Mouse (Mus musculus): ENCODE results near the gene Ppib. TPM values are rescaled to one million over a fixed set of nuclear protein-coding genes. Genes with fewer than 3 reads are reported as not detected.

Gene Ppib
- total RNA-seq, 1 experiment, result 891 TPM

DNA sequence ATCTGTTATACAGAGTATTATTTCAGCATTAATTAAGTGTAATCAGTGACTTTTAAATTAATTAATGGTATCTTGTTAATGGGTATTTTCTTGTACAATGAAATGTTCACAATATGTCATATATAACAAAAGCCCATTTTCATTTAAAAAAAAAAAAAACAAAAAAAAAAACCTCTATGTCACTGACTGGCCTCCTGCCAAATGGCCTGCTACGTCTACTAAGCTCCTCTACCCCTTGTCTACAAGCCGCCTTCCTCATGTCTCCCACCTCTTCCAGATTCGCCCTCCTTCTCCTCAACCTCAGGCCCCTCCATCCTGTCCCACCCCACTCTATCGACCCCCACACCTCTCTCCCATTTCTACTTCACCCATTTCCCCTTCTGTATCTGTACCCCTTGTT is 8.5 kb upstream of the Ppib start:
- Histone ChIP-seq H3K4me3 (ENCODE audit: insufficient read depth in 1 of 2, low read depth in 1 of 2, low read length in 2 of 2, poor library complexity in 1 of 2, severe bottlenecking in 1 of 2) (no peak overlapping the region), H3K36me3 (ENCODE audit: control insufficient read depth, insufficient read depth, low read length, poor library complexity, severe bottlenecking) (no peaks in the 10 kb centered on the region), H3K9me3 (ENCODE audit: control insufficient read depth, insufficient read depth, low read depth, low read length) (peaks cover 3% of the 10 kb centered on the region), H3K27ac (ENCODE audit: insufficient read depth, low read depth, low read length, poor library complexity, severe bottlenecking) (no peak overlapping the region), H3K4me1 (ENCODE audit: control insufficient read depth in 2 of 2, insufficient read depth in 2 of 2, low read length in 2 of 2, poor library complexity in 1 of 2) (no peaks in the 10 kb centered on the region), H3K9ac (ENCODE audit: insufficient read depth, low read depth, low read length, poor library complexity, severe bottlenecking) (no peak overlapping the region)
- no peak for TF ChIP-seq ZC3H11A (IDR thresholded peaks at IDR 0.05; ENCODE audit: borderline replicate concordance, low read depth, low read length)
- TF ChIP-seq ZNF384 (IDR thresholded peaks at IDR 0.05; ENCODE audit: low read depth, low read length), result no peak
- no peak for TF ChIP-seq CHD2 (IDR thresholded peaks at IDR 0.05; ENCODE audit: low read depth, low read length)
- TF ChIP-seq HCFC1 (IDR thresholded peaks at IDR 0.05; ENCODE audit: borderline replicate concordance, insufficient read depth, low read length), result no peak
- TF ChIP-seq MAFK (IDR thresholded peaks at IDR 0.05; ENCODE audit: insufficient read depth, low read depth, low read length), result no peak
- DNase-seq (ENCODE audit: low read depth, low spot score), result no peak
- in situ Hi-C loops (cut with MboI; ENCODE audit: low sequenced_read_pairs in 2 of 2, unreplicated experiment in 2 of 2), result no loop called here

DNA sequence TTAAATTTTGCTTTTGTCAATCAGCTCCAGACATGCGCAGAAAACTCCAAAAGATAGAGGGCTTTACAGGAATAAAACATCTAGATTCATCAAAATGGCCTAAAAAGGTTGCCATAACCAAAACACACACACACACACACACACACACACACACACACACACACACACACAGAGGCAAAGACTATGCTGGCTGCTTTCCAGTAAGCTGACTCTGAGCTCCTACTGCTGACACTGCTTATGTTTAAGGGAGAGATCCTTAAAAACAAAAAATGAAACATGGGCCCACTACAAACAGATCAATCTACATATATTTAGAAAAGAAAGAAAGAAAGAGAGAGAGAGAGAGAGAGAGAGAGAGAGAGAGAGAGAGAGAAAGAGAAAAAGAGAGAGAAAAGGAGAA is 7.3 kb upstream of the Ppib start:
- in situ Hi-C loops (cut with MboI; ENCODE audit: low sequenced_read_pairs in 2 of 2, unreplicated experiment in 2 of 2), result no loop called here
- Histone ChIP-seq H3K4me3 (ENCODE audit: insufficient read depth in 1 of 2, low read depth in 1 of 2, low read length in 2 of 2, poor library complexity in 1 of 2, severe bottlenecking in 1 of 2) (no peak overlapping the region), H3K27ac (ENCODE audit: insufficient read depth, low read depth, low read length, poor library complexity, severe bottlenecking) (no peak overlapping the region), H3K36me3 (ENCODE audit: control insufficient read depth, insufficient read depth, low read length, poor library complexity, severe bottlenecking) (no peaks in the 10 kb centered on the region), H3K4me1 (ENCODE audit: control insufficient read depth in 2 of 2, insufficient read depth in 2 of 2, low read length in 2 of 2, poor library complexity in 1 of 2) (no peaks in the 10 kb centered on the region), H3K9ac (ENCODE audit: insufficient read depth, low read depth, low read length, poor library complexity, severe bottlenecking) (no peak overlapping the region), H3K9me3 (ENCODE audit: control insufficient read depth, insufficient read depth, low read depth, low read length) (peaks cover 3% of the 10 kb centered on the region)
- TF ChIP-seq MAFK (IDR thresholded peaks at IDR 0.05; ENCODE audit: insufficient read depth, low read depth, low read length), result no peak
- no peak for TF ChIP-seq ZNF384 (IDR thresholded peaks at IDR 0.05; ENCODE audit: low read depth, low read length)
- no peak for TF ChIP-seq CHD2 (IDR thresholded peaks at IDR 0.05; ENCODE audit: low read depth, low read length)
- no peak for TF ChIP-seq ZC3H11A (IDR thresholded peaks at IDR 0.05; ENCODE audit: borderline replicate concordance, low read depth, low read length)
- TF ChIP-seq HCFC1 (IDR thresholded peaks at IDR 0.05; ENCODE audit: borderline replicate concordance, insufficient read depth, low read length), result no peak
- no peak for DNase-seq (ENCODE audit: low read depth, low spot score)

GRCm38 (mm10) chr9:66053620-66054019 is 6.4 kb upstream of the Ppib start:
- no peak overlapping the region for H3K9ac ChIP-seq (ENCODE audit: insufficient read depth, low read depth, low read length, poor library complexity, severe bottlenecking)
- peaks cover 3% of the 10 kb centered on the region for H3K9me3 ChIP-seq (ENCODE audit: control insufficient read depth, insufficient read depth, low read depth, low read length)
- no peaks in the 10 kb centered on the region for H3K4me1 ChIP-seq (ENCODE audit: control insufficient read depth in 2 of 2, insufficient read depth in 2 of 2, low read length in 2 of 2, poor library complexity in 1 of 2)
- no peak overlapping the region for H3K27ac ChIP-seq (ENCODE audit: insufficient read depth, low read depth, low read length, poor library complexity, severe bottlenecking)
- DNase-seq (ENCODE audit: low read depth, low spot score), result no peak
- H3K4me3 ChIP-seq (ENCODE audit: insufficient read depth in 1 of 2, low read depth in 1 of 2, low read length in 2 of 2, poor library complexity in 1 of 2, severe bottlenecking in 1 of 2), result no peak overlapping the region
- in situ Hi-C loops (cut with MboI; ENCODE audit: low sequenced_read_pairs in 2 of 2, unreplicated experiment in 2 of 2), result no loop called here
- TF ChIP-seq CHD2 (IDR thresholded peaks at IDR 0.05; ENCODE audit: low read depth, low read length) (no peak), HCFC1 (IDR thresholded peaks at IDR 0.05; ENCODE audit: borderline replicate concordance, insufficient read depth, low read length) (no peak), MAFK (IDR thresholded peaks at IDR 0.05; ENCODE audit: insufficient read depth, low read depth, low read length) (no peak), ZNF384 (IDR thresholded peaks at IDR 0.05; ENCODE audit: low read depth, low read length) (no peak), ZC3H11A (IDR thresholded peaks at IDR 0.05; ENCODE audit: borderline replicate concordance, low read depth, low read length) (no peak)
- no peaks in the 10 kb centered on the region for H3K36me3 ChIP-seq (ENCODE audit: control insufficient read depth, insufficient read depth, low read length, poor library complexity, severe bottlenecking)

DNA sequence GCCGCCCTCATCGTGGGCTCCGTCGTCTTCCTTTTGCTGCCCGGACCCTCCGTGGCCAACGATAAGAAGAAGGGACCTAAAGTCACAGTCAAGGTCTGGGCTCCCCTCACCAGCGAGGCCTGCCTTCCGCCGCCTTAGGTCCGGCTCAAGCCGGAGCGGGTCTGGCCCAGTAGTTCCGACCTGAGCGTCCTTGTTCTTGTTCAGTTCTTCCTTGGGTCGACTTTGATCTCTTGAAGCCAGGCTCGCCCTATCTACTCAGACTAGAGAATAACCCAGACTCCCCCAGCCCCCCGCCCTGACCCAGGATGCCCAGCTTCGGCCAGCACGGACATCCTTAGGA is 256 bp downstream of the Ppib start:
- DNase-seq (ENCODE audit: low read depth, low spot score), result no peak
- peak overlapping the region; percentile 93 for H3K9ac ChIP-seq (ENCODE audit: insufficient read depth, low read depth, low read length, poor library complexity, severe bottlenecking)
- H3K27ac ChIP-seq (ENCODE audit: insufficient read depth, low read depth, low read length, poor library complexity, severe bottlenecking), result peak overlapping the region; percentile 35; the same call in 1 of the 2 replicates
- peaks cover 26% of the 10 kb centered on the region for H3K36me3 ChIP-seq (ENCODE audit: control insufficient read depth, insufficient read depth, low read length, poor library complexity, severe bottlenecking)
- in situ Hi-C loops (cut with MboI; ENCODE audit: low sequenced_read_pairs in 2 of 2, unreplicated experiment in 2 of 2), result no loop called here
- peak overlapping the region; percentile 92 to 93 for H3K4me3 ChIP-seq (ENCODE audit: insufficient read depth in 1 of 2, low read depth in 1 of 2, low read length in 2 of 2, poor library complexity in 1 of 2, severe bottlenecking in 1 of 2)
- TF ChIP-seq MAFK (IDR thresholded peaks at IDR 0.05; ENCODE audit: insufficient read depth, low read depth, low read length) (no peak), ZNF384 (IDR thresholded peaks at IDR 0.05; ENCODE audit: low read depth, low read length) (no peak), HCFC1 (IDR thresholded peaks at IDR 0.05; ENCODE audit: borderline replicate concordance, insufficient read depth, low read length) (0 out of 2 replicates have a peak, but pooled peaks have one; percentile 4), CHD2 (IDR thresholded peaks at IDR 0.05; ENCODE audit: low read depth, low read length) (no peak), ZC3H11A (IDR thresholded peaks at IDR 0.05; ENCODE audit: borderline replicate concordance, low read depth, low read length) (no peak)
- H3K4me1 ChIP-seq (ENCODE audit: control insufficient read depth in 2 of 2, insufficient read depth in 2 of 2, low read length in 2 of 2, poor library complexity in 1 of 2), result peaks cover 0 to 3% of the 10 kb centered on the region in 2 experiments; a peak in 2 of 4 replicates
- no peaks in the 10 kb centered on the region for H3K9me3 ChIP-seq (ENCODE audit: control insufficient read depth, insufficient read depth, low read depth, low read length)

GRCm38 (mm10) chr9:66060986-66061385 is 964 bp downstream of the Ppib start:
- Histone ChIP-seq H3K4me3 (ENCODE audit: insufficient read depth in 1 of 2, low read depth in 1 of 2, low read length in 2 of 2, poor library complexity in 1 of 2, severe bottlenecking in 1 of 2) (peak overlapping the region; percentile 92 to 93), H3K9ac (ENCODE audit: insufficient read depth, low read depth, low read length, poor library complexity, severe bottlenecking) (peak overlapping the region; percentile 93; the same call in 1 of the 2 replicates), H3K36me3 (ENCODE audit: control insufficient read depth, insufficient read depth, low read length, poor library complexity, severe bottlenecking) (peaks cover 33% of the 10 kb centered on the region), H3K27ac (ENCODE audit: insufficient read depth, low read depth, low read length, poor library complexity, severe bottlenecking) (no peak overlapping the region), H3K4me1 (ENCODE audit: control insufficient read depth in 2 of 2, insufficient read depth in 2 of 2, low read length in 2 of 2, poor library complexity in 1 of 2) (peaks cover 0 to 3% of the 10 kb centered on the region in 2 experiments; a peak in 2 of 4 replicates), H3K9me3 (ENCODE audit: control insufficient read depth, insufficient read depth, low read depth, low read length) (no peaks in the 10 kb centered on the region)
- TF ChIP-seq ZC3H11A (IDR thresholded peaks at IDR 0.05; ENCODE audit: borderline replicate concordance, low read depth, low read length) (no peak), ZNF384 (IDR thresholded peaks at IDR 0.05; ENCODE audit: low read depth, low read length) (no peak), HCFC1 (IDR thresholded peaks at IDR 0.05; ENCODE audit: borderline replicate concordance, insufficient read depth, low read length) (no peak), CHD2 (IDR thresholded peaks at IDR 0.05; ENCODE audit: low read depth, low read length) (no peak), MAFK (IDR thresholded peaks at IDR 0.05; ENCODE audit: insufficient read depth, low read depth, low read length) (no peak)
- no peak for DNase-seq (ENCODE audit: low read depth, low spot score)
- in situ Hi-C loops (cut with MboI; ENCODE audit: low sequenced_read_pairs in 2 of 2, unreplicated experiment in 2 of 2), result no loop called here

Data from ES-E14 (cell line).